Mouse (Mus musculus) kidney, embryonic 16.5 days (tissue): ENCODE measurements around the gene Ugt1a2. TPM values are rescaled to one million over a fixed set of nuclear protein-coding genes. Genes with fewer than 3 reads are reported as not detected.
A peak's percentile ranks its signal among the peaks of the same experiment; 100 is the strongest.

Experiments
- ATAC-seq: fragments of 200-750 bp; cut with Nextera tagmentation; 2 replicates; pipeline ENCODE4 v1.8.0; 2017; ENCODE audit warnings: moderate TSS enrichment; ENCODE audit not compliant: low FRiP score, low TSS enrichment
- H3K27ac ChIP-seq: fragments of 300-500 bp; sonication (generic); 2 replicates; pipeline ENCODE4 v1.5.1; 2014; ENCODE audit warnings: low read length
- H3K27me3 ChIP-seq: fragments of 300-500 bp; sonication (generic); 2 replicates; pipeline ENCODE4 v1.6.1; 2014; ENCODE audit warnings: low read length, control low read depth, mixed read lengths; ENCODE audit not compliant: insufficient read depth
- H3K36me3 ChIP-seq: fragments of 300-500 bp; sonication (generic); 2 replicates; pipeline ENCODE4 v1.6.1; 2014; ENCODE audit warnings: low read length, control low read depth, mixed read lengths; ENCODE audit not compliant: insufficient read depth
- H3K4me1 ChIP-seq: fragments of 300-500 bp; sonication (generic); 2 replicates; pipeline ENCODE4 v1.6.1; 2014; ENCODE audit warnings: low read length, control low read depth, mixed read lengths; ENCODE audit not compliant: insufficient read depth
- H3K4me2 ChIP-seq: fragments of 300-500 bp; sonication (generic); replicated peaks from 2 replicates; pipeline ENCODE4 v1.6.1; 2014; ENCODE audit warnings: low read depth, low read length
- H3K4me3 ChIP-seq: fragments of 300-500 bp; sonication (generic); 2 replicates; pipeline ENCODE4 v1.5.1; 2014; ENCODE audit warnings: mild to moderate bottlenecking, low read length
- H3K9ac ChIP-seq: fragments of 300-500 bp; sonication (generic); replicated peaks from 2 replicates; pipeline ENCODE4 v1.6.1; 2014; ENCODE audit warnings: low read length
- H3K9me3 ChIP-seq: fragments of 300-500 bp; sonication (generic); 2 replicates; pipeline ENCODE4 v1.6.1; 2016; ENCODE audit warnings: low read length, control low read depth
- WGBS: fragments of 180-500 bp; shearing (Covaris S2); extraction: QIAGEN DNeasy Blood & Tissue Kit; methylation state at CpG from one replicate; pipeline ENCODE4 v1.1.7; 2014; 5-methylcytosine and 5-hydroxymethylcytosine counted together
- polyA plus RNA-seq: library from polyadenylated mRNA; unstranded; fragments of >200 nt; fragmentation: Nextera tagmentation; extraction: Ambion mirVana; gene quantifications from 2 replicates; pipeline ENCODE4 v1.2.1, GENCODE M21; 2015

The Ugt1a2 gene
- polyA plus RNA-seq, 1 experiment from 2014 or later: 84.9 TPM

DNA sequence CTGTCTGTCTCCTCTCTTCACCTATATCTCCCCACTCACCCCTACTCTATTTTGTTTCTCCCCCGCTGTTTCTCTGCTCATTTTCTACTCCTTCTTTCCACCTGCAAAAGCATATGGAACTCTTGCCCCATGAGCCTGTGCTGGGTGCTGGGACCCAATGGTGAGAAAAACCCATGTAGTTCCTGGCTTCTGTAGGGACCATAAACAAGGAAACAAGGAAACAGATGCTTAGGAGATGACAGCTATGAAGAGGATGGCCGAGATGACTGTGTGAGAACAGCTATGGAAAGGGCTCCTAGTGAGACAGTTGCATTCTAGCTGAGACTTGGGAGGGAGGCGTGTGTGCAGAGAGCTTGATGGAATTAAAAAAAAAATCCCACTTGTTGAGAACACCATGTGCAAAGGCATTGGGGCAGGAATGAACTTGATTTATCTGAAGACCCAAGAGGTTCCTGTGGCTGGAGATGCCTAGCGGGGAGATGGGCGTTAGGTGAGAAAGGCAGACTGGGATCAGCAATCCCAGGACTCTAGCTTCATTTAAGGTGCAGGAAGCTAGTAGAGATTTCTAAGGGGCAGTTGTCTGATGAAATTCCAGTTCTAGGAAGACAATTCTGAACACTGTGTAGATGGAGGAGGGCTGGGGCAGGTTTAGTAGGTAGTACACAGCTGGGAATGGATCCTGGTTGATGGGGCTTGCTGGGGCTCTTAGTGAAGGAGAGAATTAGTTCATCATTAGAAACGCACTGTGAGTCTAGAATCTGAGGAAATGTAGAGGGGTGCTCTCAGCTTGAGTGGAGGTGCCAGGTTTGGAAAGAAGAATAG lies 30.8 kb downstream of the Ugt1a2 start:
- no peak overlapping the region for H3K4me2 ChIP-seq
- H3K27me3 ChIP-seq: no peaks in the 10 kb centered on the region
- peaks cover 99% of the 10 kb centered on the region for H3K9me3 ChIP-seq
- H3K4me3 ChIP-seq: no peak overlapping the region
- no peak overlapping the region for H3K27ac ChIP-seq
- no peak overlapping the region for H3K9ac ChIP-seq
- ATAC-seq: no peak
- H3K36me3 ChIP-seq: no peaks in the 10 kb centered on the region
- no peaks in the 10 kb centered on the region for H3K4me1 ChIP-seq
- WGBS: 77% methylated on average over 6 of the region's 6 CpGs

DNA sequence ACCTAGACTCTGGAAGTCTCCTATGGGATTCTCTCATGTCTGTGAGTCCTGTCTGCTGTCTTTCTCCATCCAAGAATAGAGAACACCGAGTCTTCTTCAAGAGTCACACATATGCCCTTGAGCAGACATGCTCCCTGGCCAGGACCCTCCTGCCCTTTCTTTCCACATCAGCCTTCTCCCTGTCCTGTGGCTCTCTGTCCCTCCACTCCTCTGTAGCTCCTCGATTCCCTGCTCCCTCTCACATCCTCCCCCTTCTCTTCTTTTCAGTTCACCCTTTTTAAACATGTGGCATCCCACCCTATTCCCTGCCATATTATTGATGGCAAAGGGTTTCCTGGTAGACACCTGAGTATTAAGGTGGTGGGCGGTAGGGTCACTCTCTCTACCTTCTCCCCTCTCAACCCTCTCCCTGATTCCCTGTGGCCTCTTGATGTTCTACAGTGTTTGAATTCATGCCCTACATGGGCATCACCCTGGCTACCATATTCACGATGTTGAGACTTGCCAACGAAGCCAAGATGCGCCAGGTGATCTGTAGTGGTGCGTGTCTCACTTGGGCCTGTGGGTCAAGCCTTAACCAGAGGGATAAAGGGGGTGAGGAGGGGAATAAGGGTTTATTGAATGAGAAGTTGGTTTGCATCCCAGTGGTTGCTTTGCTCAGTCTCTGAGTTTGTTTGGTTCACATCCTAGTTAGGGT lies 31.6 kb downstream of the Ugt1a2 start:
- no peak for ATAC-seq
- H3K27me3 ChIP-seq: no peaks in the 10 kb centered on the region
- peaks cover 97% of the 10 kb centered on the region for H3K9me3 ChIP-seq
- no peak overlapping the region for H3K9ac ChIP-seq
- H3K36me3 ChIP-seq: no peaks in the 10 kb centered on the region
- H3K4me2 ChIP-seq: no peak overlapping the region
- H3K27ac ChIP-seq: no peak overlapping the region
- no peak overlapping the region for H3K4me3 ChIP-seq
- WGBS: 67% methylated on average over 7 of the region's 7 CpGs
- no peaks in the 10 kb centered on the region for H3K4me1 ChIP-seq

DNA sequence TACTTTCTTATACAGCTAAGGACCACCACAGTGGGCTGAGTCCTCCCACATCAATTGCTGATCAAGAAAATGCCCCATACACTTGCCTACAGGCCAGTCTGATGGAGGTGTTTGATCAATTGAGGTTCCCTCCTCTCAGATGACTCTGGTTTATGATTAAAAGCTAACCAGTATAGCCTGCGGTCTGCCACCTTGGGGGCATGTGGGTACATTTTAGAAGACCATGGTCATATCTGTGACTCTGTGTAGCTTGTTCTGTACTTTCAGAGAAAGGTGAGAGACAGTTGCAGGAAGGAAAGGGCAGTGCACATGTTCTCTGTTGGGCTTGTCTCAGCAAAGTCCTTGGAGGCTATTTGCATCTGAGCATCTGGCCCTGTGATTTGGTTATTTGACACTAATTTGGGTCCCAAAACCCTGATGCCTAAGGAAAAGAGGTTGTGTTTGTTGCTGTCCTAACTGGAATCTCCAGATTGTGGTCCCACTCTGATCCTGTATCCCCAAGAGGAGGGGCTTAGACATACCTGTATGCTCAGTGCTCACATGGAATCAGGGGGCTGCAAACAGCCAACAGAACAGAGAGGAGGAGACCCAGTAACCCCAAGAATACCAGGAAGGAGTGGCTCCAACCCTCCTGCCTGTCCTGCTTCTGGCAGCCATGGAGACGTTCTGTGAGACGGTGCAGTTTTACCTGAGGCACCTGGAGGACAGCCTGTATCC lies 32.4 kb downstream of the Ugt1a2 start:
- H3K9ac ChIP-seq: no peak overlapping the region
- no peaks in the 10 kb centered on the region for H3K27me3 ChIP-seq
- no peak for ATAC-seq
- H3K27ac ChIP-seq: no peak overlapping the region
- peaks cover 97% of the 10 kb centered on the region for H3K9me3 ChIP-seq
- no peak overlapping the region for H3K4me2 ChIP-seq
- no peaks in the 10 kb centered on the region for H3K36me3 ChIP-seq
- 57% methylated on average over 3 of the region's 3 CpGs for WGBS
- H3K4me3 ChIP-seq: no peak overlapping the region
- no peaks in the 10 kb centered on the region for H3K4me1 ChIP-seq

DNA sequence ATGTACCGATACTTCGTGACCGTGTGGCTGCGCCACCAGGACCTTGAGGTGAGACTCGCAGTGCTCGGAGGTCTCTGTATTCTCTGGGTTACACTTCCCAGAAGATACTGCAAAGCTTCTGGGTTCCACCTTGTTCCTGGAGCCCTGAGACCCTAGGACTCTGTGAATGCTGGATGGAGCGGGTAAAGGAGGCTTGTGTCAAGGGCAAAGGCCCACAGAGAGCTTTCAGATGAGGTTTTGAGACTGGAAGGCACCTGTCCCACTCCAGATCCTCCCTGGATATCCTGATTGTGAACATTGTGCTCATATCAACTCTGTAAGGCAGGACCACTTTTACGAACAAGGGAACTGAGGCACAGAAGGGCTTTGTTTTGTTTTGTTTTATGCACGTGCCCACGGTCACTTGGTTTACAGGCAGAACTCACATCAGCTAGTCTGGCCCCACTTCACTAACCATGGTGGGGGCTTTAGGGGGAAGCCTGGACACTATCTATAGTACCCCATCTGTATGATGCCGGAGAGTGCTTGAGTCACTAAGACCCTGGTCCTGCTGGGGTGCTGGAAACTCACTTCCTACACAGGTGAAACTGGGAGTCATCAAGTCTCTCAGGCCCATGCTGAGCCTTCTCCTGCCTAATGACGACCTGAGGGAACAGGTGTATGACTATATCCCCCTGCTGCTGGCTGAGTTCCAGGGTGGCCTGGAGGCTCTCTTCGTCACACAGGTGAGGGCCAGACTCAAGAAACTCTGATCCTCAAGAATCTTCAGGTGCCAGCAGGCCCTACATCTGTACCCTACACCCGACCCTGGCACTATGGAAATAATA lies 33.2 kb downstream of the Ugt1a2 start:
- 68% methylated on average over 14 of the region's 14 CpGs for WGBS
- Histone ChIP-seq H3K9me3 (peaks cover 97% of the 10 kb centered on the region), H3K27ac (no peak overlapping the region), H3K4me3 (no peak overlapping the region), H3K36me3 (no peaks in the 10 kb centered on the region), H3K9ac (no peak overlapping the region), H3K27me3 (no peaks in the 10 kb centered on the region), H3K4me2 (no peak overlapping the region), H3K4me1 (no peaks in the 10 kb centered on the region)
- ATAC-seq: no peak

GRCm38 (mm10) chr1:88234248-88234610 lies 33.8 kb downstream of the Ugt1a2 start:
- Histone ChIP-seq H3K4me1 (no peaks in the 10 kb centered on the region), H3K27ac (no peak overlapping the region), H3K9me3 (peaks cover 97% of the 10 kb centered on the region), H3K4me2 (no peak overlapping the region), H3K27me3 (no peaks in the 10 kb centered on the region), H3K9ac (no peak overlapping the region), H3K36me3 (no peaks in the 10 kb centered on the region), H3K4me3 (no peak overlapping the region)
- WGBS: 67% methylated on average over 4 of the region's 4 CpGs
- no peak for ATAC-seq

DNA sequence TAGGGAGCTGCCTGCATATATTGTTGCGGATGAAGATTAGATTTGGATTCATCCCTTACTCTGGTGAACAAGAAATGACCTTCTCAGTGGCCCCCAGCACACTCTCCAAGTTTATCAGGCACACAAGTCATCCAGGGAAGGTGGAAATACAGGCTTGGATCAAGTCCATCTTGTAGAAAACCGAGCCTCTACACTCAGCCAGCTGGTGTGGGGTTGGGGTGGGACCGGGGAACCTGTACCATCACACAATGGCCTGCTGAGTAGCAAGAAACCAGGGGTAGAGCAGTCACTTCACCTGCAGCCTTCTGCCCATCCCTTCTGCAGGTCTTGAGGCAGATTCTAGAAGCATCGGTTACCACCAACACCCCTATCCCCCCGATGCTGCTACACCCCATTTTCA lies 34.2 kb downstream of the Ugt1a2 start:
- no peak for ATAC-seq
- WGBS: 43% methylated on average over 5 of the region's 5 CpGs
- Histone ChIP-seq H3K27me3 (no peaks in the 10 kb centered on the region), H3K4me2 (no peak overlapping the region), H3K9me3 (peaks cover 97% of the 10 kb centered on the region), H3K27ac (no peak overlapping the region), H3K4me3 (no peak overlapping the region), H3K9ac (no peak overlapping the region), H3K4me1 (no peaks in the 10 kb centered on the region), H3K36me3 (no peaks in the 10 kb centered on the region)

DNA sequence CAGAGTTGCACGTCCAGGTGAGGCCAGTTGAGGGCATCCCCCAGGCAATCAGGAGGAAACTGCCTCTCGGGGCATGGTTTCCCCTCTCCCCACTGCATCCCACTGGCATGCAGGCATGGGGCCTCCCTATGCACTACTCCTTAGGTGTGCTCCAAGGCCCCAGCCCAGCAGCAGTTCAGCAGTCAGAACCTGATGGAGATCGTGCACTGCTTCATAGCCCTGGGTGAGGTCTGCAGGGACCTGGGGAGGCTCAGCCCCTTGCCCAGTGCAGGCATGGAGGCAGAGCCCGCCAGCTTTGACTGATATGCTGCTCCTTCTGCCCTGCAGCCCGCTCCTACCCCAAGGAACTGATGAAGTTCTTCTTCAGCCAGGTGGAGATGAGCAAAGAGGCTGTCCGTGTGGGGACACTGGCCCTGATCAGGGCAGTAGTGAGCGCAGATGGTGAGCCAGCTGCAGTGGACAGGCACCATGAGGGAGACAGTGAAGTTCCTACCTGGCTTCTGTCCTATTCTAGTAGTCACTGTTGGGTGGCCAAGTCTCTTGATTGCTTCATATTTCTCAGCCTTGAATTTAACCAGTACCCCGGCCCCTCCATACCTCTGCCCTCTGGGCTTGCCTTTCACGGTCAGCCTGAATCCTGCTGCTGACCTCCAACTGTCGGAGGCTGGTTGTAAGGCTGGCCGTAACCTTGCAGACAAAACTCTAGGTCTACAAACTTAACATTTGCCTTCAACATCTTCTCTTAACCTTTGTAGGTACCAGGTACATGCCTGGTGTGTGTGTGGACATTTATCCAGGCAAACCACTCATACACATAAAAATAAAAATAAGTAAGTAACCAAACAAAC lies 34.9 kb downstream of the Ugt1a2 start:
- Histone ChIP-seq H3K4me2 (no peak overlapping the region), H3K4me1 (no peaks in the 10 kb centered on the region), H3K4me3 (no peak overlapping the region), H3K27me3 (no peaks in the 10 kb centered on the region), H3K9me3 (peaks cover 97% of the 10 kb centered on the region), H3K27ac (no peak overlapping the region), H3K36me3 (no peaks in the 10 kb centered on the region), H3K9ac (no peak overlapping the region)
- WGBS: 65% methylated on average over 11 of the region's 11 CpGs
- ATAC-seq: peak; percentile 6; the same call in 1 of the 2 replicates

GRCm38 (mm10) chr1:88235894-88236415 lies 35.6 kb downstream of the Ugt1a2 start:
- Histone ChIP-seq H3K9me3 (peaks cover 97% of the 10 kb centered on the region), H3K36me3 (no peaks in the 10 kb centered on the region), H3K27ac (no peak overlapping the region), H3K4me2 (no peak overlapping the region), H3K9ac (no peak overlapping the region), H3K4me3 (no peak overlapping the region), H3K4me1 (no peaks in the 10 kb centered on the region), H3K27me3 (no peaks in the 10 kb centered on the region)
- 54% methylated on average over 4 of the region's 4 CpGs for WGBS
- ATAC-seq: peak; percentile 44; the same call in 1 of the 2 replicates
